Mouse (Mus musculus) adrenal gland, postnatal 10 days (tissue): ENCODE data around the gene Krt24. TPM values are rescaled to one million over a fixed set of nuclear protein-coding genes. Genes with fewer than 3 reads are reported as not detected.

Experiments used
- DNase-seq: peaks from one replicate; pipeline ENCODE4 v3.0.0; 2021; ENCODE audit warnings: mixed read lengths
- long read RNA-seq, 2 experiments: library from polyadenylated mRNA; stranded (forward); transcript quantifications; one replicate each; pipeline ENCODE4 v2.0.0; 2021
- total RNA-seq, 2 experiments: library from RNA; stranded (reverse); gene quantifications; 2 replicates each; pipeline ENCODE4 v1.2.3; 2021

Gene Krt24
- not detected for total RNA-seq
- long read RNA-seq, experiment 1, result 0 reads
- long read RNA-seq, experiment 2, result 0 reads

DNA sequence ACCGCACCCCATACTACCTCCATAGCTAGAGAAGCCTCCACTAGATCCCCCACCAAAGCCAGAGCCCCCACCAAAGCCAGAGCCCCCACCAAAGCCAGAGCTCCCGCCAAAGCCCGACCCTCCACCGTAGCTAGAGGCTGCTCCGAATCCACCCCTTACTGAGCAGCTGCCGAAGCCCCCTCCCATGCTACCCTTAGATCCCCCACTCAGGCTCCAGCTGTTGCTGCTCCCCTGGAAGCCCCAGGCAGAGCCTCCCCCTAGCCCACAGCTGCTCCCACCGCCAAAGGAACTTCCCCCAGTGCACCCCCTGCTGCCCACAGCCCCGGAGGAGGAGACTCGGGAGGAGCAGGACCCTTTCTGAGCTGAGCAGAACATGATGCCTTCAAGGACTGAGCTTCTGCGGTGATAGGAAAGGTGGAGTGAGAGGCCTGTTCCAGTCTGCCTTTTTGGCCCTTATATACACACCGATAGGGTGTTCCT lies at the start of gene Krt24:
Gene Krt24 (minus strand): TSS at position 430 of the 480 bp plus-strand sequence.
- no peak for DNase-seq

DNA sequence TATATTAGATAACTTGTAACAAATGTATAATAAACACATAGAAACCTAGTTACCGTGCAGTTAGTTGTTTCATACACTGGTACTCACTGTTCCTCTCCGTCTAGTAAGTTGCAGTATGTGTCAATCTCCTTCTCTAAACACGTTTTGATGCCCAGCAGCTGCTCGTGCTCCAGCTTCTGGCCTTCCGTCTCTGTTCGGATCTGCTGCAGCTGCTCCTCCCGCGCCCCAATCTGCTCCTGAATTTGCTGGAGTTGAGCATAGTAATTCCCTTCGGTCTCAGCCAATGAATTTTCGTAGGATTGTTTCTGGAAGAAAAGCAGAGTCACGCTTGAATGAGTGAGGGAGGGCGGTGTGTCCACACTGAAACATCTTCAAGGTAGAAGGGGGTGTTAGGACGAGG lies 48.4 kb upstream of the Krt24 start:
- DNase-seq, result no peak

GRCm38 (mm10) chr11:99329655-99330054 lies 44.6 kb upstream of the Krt24 start:
- DNase-seq, result no peak

DNA sequence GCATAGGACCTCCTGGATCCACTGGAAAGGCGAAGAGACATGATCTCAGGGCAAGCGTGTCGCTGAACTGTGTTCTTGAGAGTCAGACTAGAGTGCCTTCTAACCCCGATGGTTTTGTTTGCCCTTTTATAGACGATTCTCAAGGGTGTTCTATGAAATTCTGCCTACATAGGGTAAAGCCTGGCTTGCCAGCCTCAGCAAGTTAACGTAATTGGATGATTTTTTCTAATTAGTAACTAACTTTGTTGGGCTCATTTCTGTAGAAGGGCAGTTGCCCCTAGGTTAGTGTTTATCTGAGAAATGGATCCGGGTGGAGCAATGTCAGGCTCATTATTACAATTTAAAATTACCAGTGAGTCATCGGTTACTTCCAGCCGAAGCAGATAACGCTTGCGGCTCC lies 37.8 kb upstream of the Krt24 start, which contains the start of gene Krt25:
Gene Krt25 (minus strand): TSS at position 101 of the 400 bp plus-strand sequence.
- no peak for DNase-seq

- no peak for DNase-seq
Measured at GRCm38 (mm10) chr11:99321094-99321493, 36.0 kb upstream of the Krt24 start.

DNA sequence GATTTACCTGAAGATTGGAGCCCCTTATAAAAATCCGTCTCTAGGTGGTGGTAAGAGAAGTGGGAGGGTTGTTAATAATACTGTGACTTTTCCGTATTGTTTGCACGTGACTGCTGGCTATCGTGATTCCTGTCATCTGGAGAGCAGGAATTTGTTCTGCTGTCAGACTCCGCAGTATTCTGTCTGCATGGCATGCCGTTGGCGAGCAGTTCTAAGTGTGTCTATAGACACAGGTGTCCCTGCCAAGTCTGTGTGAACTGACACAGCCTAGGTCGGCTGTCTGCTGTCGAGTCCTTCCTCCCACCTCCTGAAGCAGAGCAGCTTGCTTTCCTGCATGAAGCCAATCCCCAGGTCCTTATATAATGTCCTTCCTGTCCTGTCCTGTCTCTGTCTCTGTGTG lies 34.1 kb upstream of the Krt24 start:
- DNase-seq, result no peak

GRCm38 (mm10) chr11:99316543-99316942 lies 31.5 kb upstream of the Krt24 start:
- DNase-seq, result no peak

DNA sequence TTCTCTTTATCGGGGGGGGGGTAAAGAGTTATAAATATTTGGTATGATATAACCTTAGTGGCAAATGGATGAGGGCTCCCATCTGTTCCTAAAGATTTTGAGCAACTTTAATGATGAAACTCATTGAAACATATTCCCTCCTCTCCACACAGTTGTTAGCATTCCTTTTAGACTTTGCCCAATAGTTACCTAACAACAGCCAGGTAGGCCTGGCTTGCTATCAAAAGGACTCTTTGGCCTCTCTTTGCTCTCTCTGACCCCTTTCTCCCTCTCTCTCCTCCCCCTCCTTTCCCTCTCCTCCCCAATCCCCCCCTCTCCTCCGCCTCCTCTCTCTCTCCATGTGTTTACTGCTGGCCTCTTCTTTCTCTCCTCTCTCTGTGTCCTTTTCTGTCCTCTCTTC lies 29.5 kb upstream of the Krt24 start:
- DNase-seq, result no peak

GRCm38 (mm10) chr11:99310882-99311281 lies 25.8 kb upstream of the Krt24 start:
- no peak for DNase-seq

DNA sequence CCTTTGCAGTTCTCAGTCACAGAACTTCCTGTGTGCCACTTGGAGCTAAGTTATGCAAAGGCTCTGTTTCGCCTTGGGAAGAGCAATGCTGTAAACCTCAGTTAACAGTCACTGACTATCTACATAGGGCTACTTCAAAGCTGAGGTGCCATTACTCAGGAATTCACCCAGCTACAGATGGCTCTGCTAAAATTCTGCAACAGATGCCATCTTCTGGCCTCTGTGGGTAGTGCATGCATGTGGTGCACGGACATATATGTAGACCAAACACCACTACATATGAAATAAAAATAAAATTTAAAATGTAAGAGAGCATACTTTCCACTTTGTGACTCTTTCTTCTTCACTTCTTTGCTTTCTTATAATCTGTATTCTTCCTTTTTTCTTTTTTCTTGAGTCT lies 22.5 kb upstream of the Krt24 start:
- peak; percentile 72 for DNase-seq

GRCm38 (mm10) chr11:99295039-99295438 lies 10.0 kb upstream of the Krt24 start:
- DNase-seq, result no peak

- DNase-seq, result peak; percentile 53
Measured at GRCm38 (mm10) chr11:99292846-99293245, 7.8 kb upstream of the Krt24 start.

- no peak for DNase-seq
Measured at GRCm38 (mm10) chr11:99284011-99284410, 1.1 kb downstream of the Krt24 start.

GRCm38 (mm10) chr11:99283334-99283733 lies 1.7 kb downstream of the Krt24 start:
- DNase-seq, result no peak

DNA sequence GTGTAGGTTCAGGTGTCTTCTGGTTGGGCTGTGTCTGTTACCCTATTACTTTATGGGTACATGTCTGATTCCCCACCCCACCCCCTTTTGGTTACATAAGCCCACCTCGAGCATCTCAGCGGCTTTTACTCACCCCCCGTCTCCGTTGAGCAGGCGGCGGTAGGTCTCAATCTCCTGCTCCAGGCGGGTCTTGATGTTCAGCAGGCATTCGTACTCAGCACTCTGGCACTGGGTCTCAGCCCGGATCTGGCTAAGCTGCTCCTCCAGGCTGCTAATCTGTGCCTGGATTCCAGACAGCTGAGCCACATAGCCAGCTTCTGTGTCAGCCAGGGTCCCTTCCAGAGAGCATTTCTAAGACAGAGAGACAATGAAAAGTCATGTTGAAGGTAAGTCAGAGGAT lies 3.9 kb downstream of the Krt24 start:
- DNase-seq, result no peak

- no peak for DNase-seq
Measured at GRCm38 (mm10) chr11:99279986-99280385, 5.1 kb downstream of the Krt24 start.

DNA sequence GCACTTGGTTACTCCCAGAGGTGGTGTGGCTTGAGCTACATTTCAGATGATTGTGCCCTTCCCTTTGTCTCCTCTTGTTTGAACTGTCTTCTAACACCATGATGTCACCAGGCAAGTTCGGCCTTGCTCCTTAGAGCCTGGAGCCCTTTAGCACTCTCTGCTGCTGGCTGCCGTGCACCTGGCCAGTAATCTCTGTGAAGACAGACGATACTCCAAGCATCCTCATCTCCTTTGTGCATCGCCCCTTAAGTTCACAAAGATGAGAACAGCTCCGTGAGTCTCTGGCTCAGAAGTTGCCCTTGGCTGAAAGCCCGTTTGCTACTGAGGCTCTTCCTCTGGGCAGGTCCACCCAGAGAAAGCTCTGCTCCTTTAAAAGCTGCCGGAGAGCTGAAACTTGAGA lies 8.3 kb downstream of the Krt24 start:
- DNase-seq, result no peak

DNA sequence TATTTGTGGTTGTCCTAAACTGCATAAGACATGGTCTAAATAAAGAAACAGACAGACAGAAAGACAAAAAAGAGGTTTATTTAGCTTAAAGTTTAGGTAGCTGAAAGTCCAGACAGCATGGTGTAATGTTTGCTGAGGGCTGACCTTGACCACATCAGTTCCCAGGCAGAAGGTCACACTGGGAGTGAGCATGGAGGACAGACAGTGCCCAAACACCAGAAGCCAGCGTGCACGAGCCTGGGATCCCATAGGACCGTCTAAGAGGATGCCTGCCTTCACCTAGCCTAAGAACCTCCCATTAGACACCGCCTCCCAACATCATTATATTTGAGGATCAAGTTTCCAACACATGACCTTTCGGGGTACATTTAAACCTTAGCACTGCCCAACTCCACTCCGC lies 9.4 kb downstream of the Krt24 start:
- no peak for DNase-seq

DNA sequence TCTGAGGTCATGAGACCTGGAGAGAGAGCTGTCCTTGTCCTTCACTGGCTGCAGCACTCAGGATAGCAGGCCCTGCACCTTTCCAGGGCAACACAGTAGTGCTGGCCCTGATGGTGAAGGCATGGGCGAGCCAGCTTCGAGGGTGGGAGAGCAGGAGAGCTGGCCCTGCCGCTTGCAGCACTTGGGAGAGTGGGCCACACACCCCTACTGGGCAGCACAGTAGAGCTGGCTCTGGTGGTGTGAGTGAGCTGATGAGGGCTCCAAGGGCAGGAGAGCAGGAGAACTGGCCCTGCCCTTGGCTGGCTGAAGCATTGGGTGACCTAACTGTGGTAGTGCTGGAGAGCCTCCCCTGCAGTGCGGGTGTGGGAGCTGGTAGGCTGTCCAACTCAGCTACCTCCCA lies 12.3 kb downstream of the Krt24 start:
- no peak for DNase-seq

DNA sequence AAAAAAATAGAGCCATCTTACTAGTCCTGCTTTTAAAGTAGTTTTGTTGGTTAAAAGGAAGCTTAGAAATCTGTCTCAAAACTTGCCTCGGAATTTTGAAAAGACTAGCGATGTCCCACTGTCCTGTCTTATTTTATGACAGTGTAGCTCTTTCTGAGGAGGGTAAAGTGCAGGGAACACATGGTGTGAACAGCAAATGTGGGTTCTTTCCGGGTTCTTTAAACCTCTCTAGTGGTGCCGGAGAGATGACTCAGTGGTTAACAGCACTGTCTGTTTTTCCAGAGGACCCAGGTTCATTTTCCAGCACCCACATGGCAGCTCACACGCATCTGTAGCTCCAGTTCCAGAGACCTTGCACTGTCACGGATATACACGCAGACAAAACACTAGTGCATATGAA lies 15.9 kb downstream of the Krt24 start:
- no peak for DNase-seq

GRCm38 (mm10) chr11:99265796-99266195 lies 19.3 kb downstream of the Krt24 start:
- no peak for DNase-seq

DNA sequence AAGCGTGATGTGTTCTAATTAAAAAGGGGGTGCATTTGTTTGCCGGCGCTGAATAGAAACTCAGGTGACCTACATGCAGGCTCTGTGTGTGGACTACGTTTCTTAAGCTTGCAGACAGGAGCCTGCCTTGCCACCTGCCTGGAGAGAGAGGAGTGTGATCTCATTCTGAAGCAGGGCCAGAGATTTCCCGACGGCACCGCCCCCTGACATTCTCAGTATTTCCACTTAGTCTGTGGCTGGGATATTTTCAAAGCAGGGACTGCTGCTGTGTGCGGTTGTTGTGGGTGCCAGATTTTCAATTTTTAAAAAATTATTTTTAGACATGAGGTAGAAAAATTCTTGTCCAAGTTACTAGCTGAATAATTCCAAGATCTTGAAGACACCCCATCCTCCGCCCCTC lies 19.8 kb downstream of the Krt24 start:
- peak; percentile 40 for DNase-seq

GRCm38 (mm10) chr11:99256213-99256612 lies 28.8 kb downstream of the Krt24 start:
- DNase-seq, result no peak

GRCm38 (mm10) chr11:99255316-99255715 lies 29.7 kb downstream of the Krt24 start:
- no peak for DNase-seq

DNA sequence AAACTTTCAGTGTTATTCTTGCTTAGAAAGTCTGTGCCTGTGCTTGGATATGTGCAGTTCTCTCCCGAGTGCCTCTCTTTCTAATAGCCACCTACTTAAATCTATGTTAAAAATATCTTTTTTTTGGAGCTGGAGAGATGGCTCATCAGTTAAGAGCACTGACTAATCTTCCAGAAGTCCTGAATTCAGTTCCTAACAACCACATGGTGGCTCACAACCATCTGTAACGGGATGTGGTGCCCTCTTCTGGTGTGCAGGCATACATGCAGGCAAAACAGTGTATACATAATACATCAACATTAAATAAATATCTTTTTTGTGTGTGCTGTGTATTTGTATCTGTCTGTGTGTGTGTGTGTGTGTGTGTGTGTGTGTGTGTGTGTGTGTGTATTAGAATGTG lies 31.2 kb downstream of the Krt24 start:
- no peak for DNase-seq
